Mouse (Mus musculus) retina, postnatal 7 days (tissue): ENCODE results near the gene 4922502D21Rik.

Experiments
- DNase-seq: peaks from one replicate; pipeline ENCODE4 v3.0.0-alpha.2; 2012; ENCODE audit warnings: low read depth, low spot score

4922502D21Rik gene

DNA sequence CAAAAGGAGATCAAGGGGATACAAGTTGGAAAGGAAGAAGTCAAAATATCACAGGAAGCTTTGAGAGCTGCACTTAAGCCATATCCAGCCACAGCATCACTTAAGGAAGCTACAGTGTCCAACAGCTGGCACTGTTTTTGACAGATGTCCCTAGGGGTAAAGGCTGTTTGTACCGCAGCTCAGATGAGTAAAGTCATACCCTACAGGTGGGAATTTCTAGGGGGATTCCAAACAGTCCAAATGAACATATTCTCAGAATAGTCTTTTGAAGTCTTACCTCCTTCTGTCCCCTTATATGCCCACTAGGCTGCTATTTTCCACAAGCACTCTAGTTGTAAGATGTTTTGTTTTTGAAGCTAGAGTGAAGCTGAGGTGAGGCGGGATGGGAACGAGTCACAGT is 19.1 kb downstream of the 4922502D21Rik start:
- DNase-seq, result no peak

DNA sequence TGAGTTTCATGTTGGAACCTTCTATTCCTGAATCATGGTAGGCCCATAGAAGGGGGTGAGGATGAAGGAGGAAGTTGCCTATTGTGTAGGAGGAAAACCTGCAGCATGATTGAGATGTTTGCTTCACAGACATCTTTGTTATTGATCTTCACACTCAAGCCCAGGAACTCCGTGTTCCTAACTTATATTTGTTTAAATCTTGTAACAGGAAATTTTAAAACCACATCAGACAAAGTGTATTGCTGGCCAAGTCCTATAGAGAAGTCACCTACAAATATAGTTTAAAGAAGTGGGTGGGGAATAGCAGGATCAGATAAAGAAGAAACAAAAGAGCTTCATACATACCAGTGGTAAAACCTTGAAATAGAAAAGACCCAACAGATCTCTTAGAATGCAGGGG is 27.4 kb downstream of the 4922502D21Rik start:
- no peak for DNase-seq

DNA sequence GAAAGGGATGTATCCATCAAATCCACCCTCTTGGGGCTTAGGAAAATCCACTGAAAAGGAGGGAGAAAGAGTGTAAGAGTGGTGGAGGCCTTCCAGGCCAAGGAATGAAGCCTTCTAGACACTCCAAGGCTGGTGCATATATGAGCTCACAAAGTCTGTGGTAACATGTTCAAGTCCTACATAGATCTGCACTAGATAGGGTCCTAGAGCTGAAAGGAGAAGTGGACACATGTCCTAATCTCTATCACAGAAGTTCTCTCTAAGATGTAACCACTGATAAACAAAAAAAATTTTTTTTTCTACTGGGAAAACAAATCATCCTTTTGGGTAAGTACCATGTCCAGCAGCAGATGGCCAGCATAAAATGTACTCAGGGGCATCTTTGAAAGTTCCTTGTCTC is 42.9 kb downstream of the 4922502D21Rik start:
- no peak for DNase-seq

DNA sequence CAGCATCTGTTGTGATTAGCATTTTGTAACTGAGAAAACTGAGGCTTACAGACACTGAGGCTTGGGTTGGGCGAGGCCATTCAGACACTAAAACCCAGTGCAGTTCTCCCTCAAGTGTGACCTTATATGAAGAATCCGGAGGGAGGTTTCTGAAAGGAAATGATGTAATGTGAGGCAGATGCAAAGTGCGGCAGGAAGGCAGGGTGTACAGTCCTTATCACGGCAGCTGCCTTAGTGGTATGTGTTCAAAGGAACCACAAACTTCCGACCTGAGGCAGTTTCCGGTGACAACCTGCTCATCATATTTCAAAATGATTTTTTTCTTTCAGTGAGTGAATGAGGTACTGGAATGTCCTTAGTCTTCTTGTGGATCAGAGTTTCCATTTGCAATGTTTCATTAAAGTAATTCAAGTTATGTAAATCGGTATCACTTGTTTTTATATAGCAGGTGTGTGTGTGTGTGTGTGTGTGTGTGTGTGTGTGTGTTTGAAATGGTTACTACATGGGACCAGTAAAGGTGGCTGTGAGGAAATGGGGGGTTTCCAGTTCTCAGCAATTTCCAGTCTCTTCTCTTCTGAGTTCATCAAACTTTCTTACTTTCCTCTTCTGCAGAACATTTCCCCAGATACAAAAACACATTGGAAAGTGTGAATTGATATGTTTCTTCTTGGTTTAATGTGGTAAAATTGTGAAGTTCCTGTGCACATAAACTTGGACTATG is 47.1 kb downstream of the 4922502D21Rik start:
- DNase-seq, result no peak

DNA sequence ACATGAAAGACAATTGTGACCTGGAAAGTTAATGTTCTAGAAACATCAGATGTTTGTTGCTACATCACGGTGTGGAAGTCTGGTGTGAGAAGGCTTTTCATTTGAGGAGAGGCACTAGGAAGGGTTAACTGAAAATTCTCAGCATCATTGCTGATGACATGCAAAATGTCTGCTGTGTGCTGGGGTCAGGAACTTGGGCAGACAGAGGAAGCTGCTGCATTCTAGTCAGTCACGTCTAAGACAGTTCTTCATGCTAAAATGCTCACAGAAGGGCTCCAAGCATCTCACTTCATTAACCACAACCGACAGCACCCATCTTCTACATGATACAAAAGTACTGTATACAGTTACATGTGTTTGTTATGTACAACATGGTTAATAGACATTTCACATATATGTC is 48.3 kb downstream of the 4922502D21Rik start:
- DNase-seq, result no peak

DNA sequence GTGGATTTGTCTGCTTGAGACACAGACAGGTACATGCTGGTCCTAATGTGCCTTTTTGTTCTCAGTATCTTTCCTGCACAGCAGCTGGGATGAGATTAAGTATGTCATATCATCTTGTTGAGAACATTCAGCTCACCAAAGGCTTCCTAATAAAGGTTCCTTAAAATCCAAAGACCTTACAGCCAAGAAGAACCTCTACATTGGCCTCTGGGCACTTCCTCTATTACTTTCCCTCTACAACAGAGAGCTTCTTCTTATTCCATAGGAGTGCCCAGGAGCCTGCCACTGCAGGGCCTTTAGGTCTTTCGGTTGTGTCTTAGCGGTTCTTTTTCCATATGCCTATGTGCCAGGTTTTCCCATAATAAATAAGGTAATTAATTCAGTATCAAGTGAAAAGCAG is 55.1 kb downstream of the 4922502D21Rik start:
- DNase-seq, result no peak

DNA sequence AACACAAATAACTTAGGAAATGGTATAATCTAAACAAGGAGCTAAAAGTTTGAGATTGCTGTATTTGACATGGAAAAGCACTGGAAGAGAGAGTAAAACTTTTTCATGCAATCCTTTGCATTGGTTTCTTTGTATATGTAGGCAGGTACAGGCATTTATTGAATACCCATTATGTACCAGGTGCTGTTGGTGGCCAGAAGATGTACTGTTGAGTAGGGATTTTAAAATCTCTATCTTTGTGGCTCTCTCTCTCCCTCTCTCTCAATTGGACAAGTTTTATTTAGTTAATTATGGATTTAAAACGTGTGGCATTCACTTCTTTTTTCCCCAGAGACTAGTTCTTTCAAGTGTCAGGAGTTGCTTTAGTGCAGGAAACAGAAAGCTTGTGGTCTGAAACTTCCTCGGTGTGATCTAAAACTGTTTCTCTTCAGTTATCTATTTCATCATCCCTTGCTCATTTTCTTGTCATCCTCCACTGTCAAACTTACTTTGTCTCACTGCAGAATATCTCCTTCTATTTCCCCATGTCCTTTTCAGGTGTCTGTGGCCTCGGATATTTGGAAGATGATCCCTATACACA is 55.9 kb downstream of the 4922502D21Rik start:
- no peak for DNase-seq

DNA sequence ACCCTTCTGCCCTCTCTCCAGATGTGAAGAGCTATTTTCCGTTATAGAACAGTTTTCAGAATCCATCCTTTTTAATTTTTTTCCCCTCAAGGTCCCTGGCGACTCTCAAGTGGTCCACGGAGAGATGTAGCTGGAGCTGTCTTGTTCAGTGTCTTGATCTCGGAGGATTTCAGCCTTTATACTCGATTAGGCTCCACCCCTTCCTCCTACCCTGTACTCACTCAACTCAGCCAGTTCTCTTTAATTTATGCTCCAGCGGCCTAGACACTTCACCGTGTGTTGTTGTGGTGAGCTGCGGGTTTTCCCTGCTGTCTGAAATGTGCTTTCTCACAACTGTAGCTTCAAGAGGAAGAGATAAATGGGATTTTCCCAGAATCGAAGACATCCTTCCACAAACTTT is 56.4 kb downstream of the 4922502D21Rik start, which contains the start of gene Cd69:
Cd69 (minus strand) TSS at position 217 of the 400 bp plus-strand sequence.
- DNase-seq, result no peak

DNA sequence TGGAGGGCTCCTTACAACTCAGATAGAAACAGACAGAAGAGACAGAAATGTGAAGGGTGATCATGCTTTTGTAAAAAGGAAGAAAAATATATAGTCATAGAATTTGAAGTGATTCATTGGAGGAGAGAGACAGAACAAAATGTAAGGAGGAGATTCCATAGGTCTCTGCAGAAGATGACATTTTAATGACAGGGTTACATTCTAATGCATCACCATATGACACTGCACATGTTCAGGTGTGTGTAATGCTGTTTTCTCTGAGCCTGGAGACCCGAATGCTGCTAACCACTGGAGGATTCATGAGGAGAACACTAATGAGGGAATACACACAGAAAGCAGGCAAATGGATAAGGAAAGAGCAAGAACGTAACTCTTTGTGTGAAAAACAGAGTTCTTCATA is 57.1 kb downstream of the 4922502D21Rik start:
- no peak for DNase-seq

DNA sequence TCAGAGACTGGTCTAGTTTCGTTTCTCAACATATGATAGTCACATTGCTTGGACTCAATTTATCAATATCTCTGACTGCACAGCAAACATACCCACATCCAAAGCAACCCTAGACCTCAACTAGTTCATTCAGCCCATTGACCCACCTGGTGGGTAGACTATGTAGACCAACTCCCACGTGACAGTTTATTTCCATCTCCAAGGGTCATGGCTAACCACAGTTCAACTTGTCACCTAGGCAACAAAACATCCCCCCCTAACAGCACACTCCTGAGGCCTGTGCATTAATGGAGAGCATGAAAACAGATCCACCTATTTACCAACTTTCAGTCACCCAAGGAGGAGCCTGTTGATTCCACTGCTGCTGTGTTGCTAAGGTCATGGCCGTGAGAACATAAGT is 57.9 kb downstream of the 4922502D21Rik start:
- no peak for DNase-seq
